Mouse (Mus musculus): ENCODE results near the gene Mief1. TPM values are rescaled to one million over a fixed set of nuclear protein-coding genes. Genes with fewer than 3 reads are reported as not detected.

Gene Mief1
- polyA plus RNA-seq, 1 experiment from 2014 or later: 37.8 TPM

DNA sequence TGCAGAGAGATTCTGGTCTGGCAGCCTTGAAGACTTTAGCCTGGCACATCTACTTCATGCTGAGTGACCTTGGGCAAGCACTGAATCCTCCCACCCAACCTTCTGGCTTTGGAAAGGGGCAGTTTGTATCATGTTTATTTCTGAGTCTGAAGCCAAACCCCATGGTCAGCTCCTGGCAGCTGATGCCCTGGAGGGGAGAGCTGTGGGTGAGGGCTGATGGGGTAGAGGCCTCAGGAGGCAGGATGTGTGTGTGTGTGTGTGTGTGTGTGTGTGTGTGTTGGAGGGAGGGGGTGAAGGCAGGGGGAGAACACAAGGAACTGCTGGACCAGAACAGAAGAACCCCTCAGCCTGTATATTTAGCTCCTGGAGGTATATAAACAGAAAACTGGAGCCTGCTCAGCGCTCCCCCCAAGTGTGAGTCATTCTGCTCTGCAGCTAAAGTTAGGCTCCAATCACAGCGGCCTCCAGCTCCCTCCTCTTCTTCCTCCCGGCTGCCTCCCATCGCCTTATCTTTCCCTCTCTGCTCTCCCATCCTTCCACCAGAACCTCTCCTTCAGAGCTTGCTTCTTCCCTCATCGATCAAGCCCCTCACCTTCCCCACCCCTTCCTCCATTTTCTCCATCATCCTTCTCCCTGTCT is 44.4 kb downstream of the Mief1 start:
- H3K4me3 ChIP-seq: no peak overlapping the region
- peaks cover 9% of the 10 kb centered on the region for H3K4me1 ChIP-seq (replicated peaks)
- WGBS: 77% methylated on average over 5 of the region's 5 CpGs
- H3K4me2 ChIP-seq: no peak overlapping the region
- H3K36me3 ChIP-seq: no peaks in the 10 kb centered on the region
- peaks cover 29% of the 10 kb centered on the region for H3K27me3 ChIP-seq
- H3K27ac ChIP-seq (replicated peaks): no peak overlapping the region
- no peak for ATAC-seq (ENCODE audit: low read depth)
- H3K9me3 ChIP-seq: no peaks in the 10 kb centered on the region
- no peak overlapping the region for H3K9ac ChIP-seq

DNA sequence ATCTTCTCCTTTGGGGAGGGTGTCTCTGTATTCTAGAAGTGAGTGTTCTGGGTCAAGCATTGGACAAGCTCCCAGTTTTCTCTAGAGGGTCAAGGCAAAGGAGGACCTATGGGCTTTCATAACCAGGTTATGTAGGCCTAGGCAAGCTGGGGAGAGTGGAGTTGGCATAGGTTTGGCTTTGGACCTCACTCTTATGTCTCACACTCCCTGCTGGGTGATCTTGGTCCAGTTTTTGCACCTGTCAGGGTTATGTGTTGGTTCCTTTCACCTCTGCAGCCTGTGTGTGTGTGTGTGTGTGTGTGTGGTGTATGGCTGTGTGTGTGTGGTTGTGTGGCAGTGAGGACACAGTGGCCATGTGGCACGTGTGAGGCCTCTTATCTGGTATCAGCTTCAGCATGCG is 45.2 kb downstream of the Mief1 start:
- H3K36me3 ChIP-seq: no peaks in the 10 kb centered on the region
- no peak for ATAC-seq (ENCODE audit: low read depth)
- H3K27ac ChIP-seq (replicated peaks): no peak overlapping the region
- peaks cover 9% of the 10 kb centered on the region for H3K4me1 ChIP-seq (replicated peaks)
- H3K27me3 ChIP-seq: peaks cover 35% of the 10 kb centered on the region
- H3K9me3 ChIP-seq: no peaks in the 10 kb centered on the region
- H3K9ac ChIP-seq: no peak overlapping the region
- no peak overlapping the region for H3K4me3 ChIP-seq
- no peak overlapping the region for H3K4me2 ChIP-seq
- WGBS: 85% methylated on average over 2 of the region's 2 CpGs

DNA sequence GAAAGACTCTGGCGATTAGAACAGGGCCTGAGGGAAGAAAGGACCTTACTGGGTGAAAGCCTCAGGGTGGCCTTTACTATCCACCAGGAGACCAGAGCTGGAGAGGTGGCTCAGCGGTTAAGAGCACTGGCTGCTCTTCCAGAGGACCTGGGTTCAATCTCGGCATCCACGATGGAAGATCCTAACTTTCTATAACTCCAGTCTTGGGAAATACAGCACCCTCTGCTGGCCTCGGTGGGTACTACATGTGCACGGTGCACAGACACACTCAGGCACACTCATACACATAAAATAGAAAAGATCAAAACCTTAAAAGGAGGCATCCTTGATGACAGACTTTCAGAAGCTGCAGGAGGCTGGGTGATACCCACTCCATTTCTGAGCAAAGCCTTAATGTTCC is 46.8 kb downstream of the Mief1 start:
- H3K4me2 ChIP-seq: no peak overlapping the region
- WGBS: 25% methylated on average over 6 of the region's 6 CpGs
- no peak overlapping the region for H3K4me3 ChIP-seq
- no peak overlapping the region for H3K27ac ChIP-seq (replicated peaks)
- H3K27me3 ChIP-seq: peaks cover 45% of the 10 kb centered on the region
- H3K36me3 ChIP-seq: no peaks in the 10 kb centered on the region
- H3K9ac ChIP-seq: no peak overlapping the region
- 0 out of 2 replicates have a peak, but pooled peaks have one; percentile 3 for ATAC-seq (ENCODE audit: low read depth)
- no peaks in the 10 kb centered on the region for H3K9me3 ChIP-seq
- peaks cover 9% of the 10 kb centered on the region for H3K4me1 ChIP-seq (replicated peaks)

DNA sequence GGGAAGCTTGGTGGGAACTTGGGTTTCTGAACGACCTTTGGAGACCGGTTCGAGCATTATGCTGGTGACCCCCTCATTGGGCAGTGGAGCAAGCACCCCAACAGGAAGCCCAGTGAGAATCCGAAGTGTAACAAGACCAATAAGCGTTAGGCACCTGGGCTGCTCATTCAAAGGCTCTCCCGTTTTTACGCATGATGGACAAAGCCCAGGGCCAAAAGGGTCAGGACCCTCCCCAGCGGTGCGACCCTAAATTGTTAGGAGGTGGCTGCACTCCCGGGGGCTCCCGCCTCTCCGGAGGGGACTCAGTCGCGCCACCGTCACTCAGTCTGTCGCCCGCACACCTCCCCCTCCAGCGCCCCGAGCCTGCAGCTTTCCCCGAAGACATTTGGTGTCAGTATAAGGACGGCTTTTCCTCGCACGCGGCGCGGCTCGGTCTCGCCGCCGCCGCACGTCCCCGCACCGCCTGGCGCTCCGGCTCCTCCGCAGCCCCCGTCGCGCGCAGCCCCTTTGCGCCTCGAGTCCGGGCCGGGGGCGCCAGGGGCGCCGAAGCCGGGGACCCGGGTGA is 53.1 kb downstream of the Mief1 start, which contains the start of gene Cacna1i:
TSS of gene Cacna1i (plus strand) at position 388 of the 565 bp plus-strand sequence.
- peak; percentile 75 for ATAC-seq (ENCODE audit: low read depth)
- Histone ChIP-seq H3K27me3 (peaks cover 90% of the 10 kb centered on the region), H3K4me1 (replicated peaks) (peaks cover 13% of the 10 kb centered on the region), H3K9me3 (no peaks in the 10 kb centered on the region), H3K4me2 (peak within 1 kb of the TSS; percentile 81), H3K36me3 (no peaks in the 10 kb centered on the region), H3K4me3 (peak within 1 kb of the TSS; percentile 61), H3K9ac (peak within 1 kb of the TSS; percentile 78), H3K27ac (replicated peaks) (no peak within 1 kb of the TSS)
- WGBS: under 1% methylated on average over 50 of the region's 50 CpGs

DNA sequence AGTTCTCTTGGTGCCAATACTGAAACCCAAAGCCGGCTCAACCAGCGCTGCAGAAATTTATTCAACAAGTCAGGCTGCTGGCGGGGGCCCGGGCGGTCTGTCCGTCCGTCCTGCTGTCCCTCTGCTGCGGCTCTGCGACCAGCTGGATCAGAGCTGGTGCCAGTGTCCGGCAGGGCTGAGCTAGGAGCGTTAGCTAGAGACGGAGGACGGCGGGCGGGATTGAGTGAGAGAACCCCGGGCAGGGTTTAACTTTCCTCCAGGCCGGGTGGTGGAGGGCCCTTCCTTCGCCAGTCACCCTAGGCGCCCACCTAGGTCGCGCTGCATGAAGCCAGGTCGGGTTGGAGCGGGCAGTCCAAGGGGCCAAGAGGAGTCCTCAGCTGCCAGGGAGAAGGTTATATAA is 54.2 kb downstream of the Mief1 start:
- 2% methylated on average over 23 of the region's 23 CpGs for WGBS
- Histone ChIP-seq H3K36me3 (no peaks in the 10 kb centered on the region), H3K27me3 (peaks cover 85% of the 10 kb centered on the region), H3K9me3 (no peaks in the 10 kb centered on the region), H3K4me2 (peak overlapping the region; percentile 81), H3K9ac (peak overlapping the region; percentile 78), H3K4me1 (replicated peaks) (peaks cover 13% of the 10 kb centered on the region), H3K27ac (replicated peaks) (no peak overlapping the region), H3K4me3 (peak overlapping the region; percentile 61)
- ATAC-seq (ENCODE audit: low read depth): no peak

DNA sequence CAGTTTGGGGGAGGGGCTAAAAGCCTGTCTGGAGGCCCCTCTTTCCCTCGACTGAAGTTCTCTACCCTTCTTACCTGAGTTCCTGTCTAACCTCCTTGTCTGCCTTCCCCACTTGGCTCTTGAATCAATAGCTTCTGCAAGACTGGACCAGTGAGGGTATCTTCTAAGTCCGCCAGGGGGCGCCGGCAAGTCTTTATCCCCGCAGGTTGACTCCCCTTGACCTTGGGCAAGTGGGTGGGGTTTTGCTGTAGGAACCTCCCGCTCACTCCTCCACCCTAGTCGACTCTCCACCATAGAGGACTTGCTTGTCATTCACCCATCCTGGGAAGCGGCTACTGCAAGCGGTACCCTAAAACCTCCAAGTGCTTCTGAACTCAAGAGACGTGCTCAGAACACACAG is 55.6 kb downstream of the Mief1 start:
- Histone ChIP-seq H3K9ac (no peak overlapping the region), H3K9me3 (no peaks in the 10 kb centered on the region), H3K27me3 (peaks cover 71% of the 10 kb centered on the region), H3K27ac (replicated peaks) (no peak overlapping the region), H3K4me2 (0 out of 2 replicates have a peak overlapping the region, but pooled peaks have one; percentile 81), H3K4me3 (no peak overlapping the region), H3K36me3 (no peaks in the 10 kb centered on the region), H3K4me1 (replicated peaks) (peaks cover 13% of the 10 kb centered on the region)
- no peak for ATAC-seq (ENCODE audit: low read depth)
- 9% methylated on average over 10 of the region's 10 CpGs for WGBS

DNA sequence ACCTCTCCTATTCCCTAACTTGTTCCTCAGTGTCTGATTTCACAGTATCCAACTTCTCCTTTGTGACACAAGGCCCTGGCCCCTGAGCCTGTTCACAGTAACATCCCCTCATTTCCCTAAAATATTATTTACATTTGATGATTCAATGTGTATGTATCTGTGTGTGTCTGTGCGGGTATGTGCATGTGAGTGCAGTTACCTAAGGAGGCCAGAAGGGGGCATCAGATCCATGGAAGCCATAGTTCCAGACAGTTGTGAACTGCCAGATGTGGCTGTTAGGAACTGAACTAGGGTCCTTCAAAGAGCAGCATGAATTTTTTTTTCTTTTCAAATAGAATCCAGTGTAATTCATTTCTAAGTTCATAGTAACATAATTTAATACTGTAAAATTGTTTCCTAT is 63.3 kb downstream of the Mief1 start:
- no peak for ATAC-seq (ENCODE audit: low read depth)
- 92% methylated on average over 1 of the region's 1 CpGs for WGBS
- H3K4me3 ChIP-seq: no peak overlapping the region
- H3K36me3 ChIP-seq: no peaks in the 10 kb centered on the region
- H3K9ac ChIP-seq: no peak overlapping the region
- no peak overlapping the region for H3K27ac ChIP-seq (replicated peaks)
- H3K9me3 ChIP-seq: no peaks in the 10 kb centered on the region
- H3K4me2 ChIP-seq: no peak overlapping the region
- no peaks in the 10 kb centered on the region for H3K4me1 ChIP-seq (replicated peaks)
- no peaks in the 10 kb centered on the region for H3K27me3 ChIP-seq

Other genes with a start within 250 kb of the Mief1 start
- 3.3 TPM in 2 replicates for gene Pdgfb, start 219.0 kb upstream of the Mief1 start, polyA plus RNA-seq (2015; fragmentation: Nextera tagmentation; extraction: Ambion mirVana)
- 27.2 and 36.0 TPM in 2 replicates for gene Syngr1, start 142.7 kb upstream of the Mief1 start, polyA plus RNA-seq (2015; fragmentation: Nextera tagmentation; extraction: Ambion mirVana)
- 597 and 620 TPM in 2 replicates for gene Rpl3, start 142.2 kb upstream of the Mief1 start, polyA plus RNA-seq (2015; fragmentation: Nextera tagmentation; extraction: Ambion mirVana)
- gene Tab1, start 100.9 kb upstream of the Mief1 start, polyA plus RNA-seq (2015; fragmentation: Nextera tagmentation; extraction: Ambion mirVana): 35.9 and 38.9 TPM in 2 replicates
- gene Mgat3, start 60.3 kb upstream of the Mief1 start, polyA plus RNA-seq (2015; fragmentation: Nextera tagmentation; extraction: Ambion mirVana): 13.3 and 14.6 TPM in 2 replicates
- gene AC140267.1, start 1.8 kb downstream of the Mief1 start, polyA plus RNA-seq (2015; fragmentation: Nextera tagmentation; extraction: Ambion mirVana): 3.7 TPM in 1 of 2 replicates, not detected in the other
- 114 TPM in 2 replicates for gene Atf4, start 21.2 kb downstream of the Mief1 start, polyA plus RNA-seq (2015; fragmentation: Nextera tagmentation; extraction: Ambion mirVana)
- gene Rps19bp1, start 30.3 kb downstream of the Mief1 start, polyA plus RNA-seq (2015; fragmentation: Nextera tagmentation; extraction: Ambion mirVana): 65.2 and 74.2 TPM in 2 replicates
- 0.23 and 0.24 TPM in 2 replicates for gene Cacna1i, start 53.2 kb downstream of the Mief1 start, polyA plus RNA-seq (2015; fragmentation: Nextera tagmentation; extraction: Ambion mirVana)

Measured in neural tube, embryonic 13.5 days (tissue).